Mouse (Mus musculus) erythroblast, adult 5-6 weeks (primary cell): ENCODE results near the gene Epb41l4b. TPM values are rescaled to one million over a fixed set of nuclear protein-coding genes. Genes with fewer than 3 reads are reported as not detected.

Experiments used
- ATAC-seq: replicated peaks from 2 replicates; pipeline ENCODE4 v1.8.0; 2016; ENCODE audit warnings: moderate number of reproducible peaks, mild to moderate bottlenecking, moderate TSS enrichment, inconsistent platforms; ENCODE audit not compliant: poor library complexity, low FRiP score, severe bottlenecking
- total RNA-seq, 2 experiments: library from RNA; stranded (forward) in 1 of 2; stranded (reverse) in 1 of 2; fragments of 150-400 nt in 1 of 2; fragments of 200-764, 138-1000 nt in 1 of 2; gene quantifications; 2 replicates each; pipeline versions ENCODE4 v1.2.3 to v1.2.4; 2015 to 2017; ENCODE audit warnings: low replicate concordance in 2 of 2

The Epb41l4b gene
- total RNA-seq, 2 experiments from 2014 or later, result 3.9 TPM; not detected in 1

DNA sequence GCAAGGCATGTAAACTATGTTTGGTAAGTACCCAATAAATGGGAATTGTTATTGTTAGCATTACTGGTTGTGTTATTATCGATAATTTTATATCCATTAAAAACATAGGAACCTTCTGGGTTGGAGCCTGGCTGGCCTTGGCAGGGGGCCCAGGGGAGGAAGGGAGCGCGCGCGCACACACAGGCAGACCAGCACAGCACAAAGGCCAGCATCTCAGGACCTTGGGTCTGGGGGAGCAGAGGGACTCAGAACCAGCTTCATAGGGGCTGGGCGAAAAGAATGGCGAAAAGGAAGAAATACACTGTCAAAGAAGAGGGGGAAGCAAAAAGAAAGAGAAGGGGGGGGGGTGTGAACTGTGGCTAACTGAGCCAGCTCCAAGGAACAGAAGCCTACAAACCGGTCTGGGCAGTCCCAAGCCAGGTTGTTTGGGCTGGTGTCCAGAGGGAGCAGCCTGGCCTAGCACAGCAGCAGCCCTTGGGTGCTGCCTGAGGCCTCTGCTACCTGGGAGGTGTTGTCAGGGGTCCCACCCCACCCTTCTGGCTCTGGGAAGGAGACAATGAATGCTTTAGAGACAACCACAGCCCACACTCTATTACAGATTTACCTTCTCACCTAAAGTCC is 13.4 kb upstream of the Epb41l4b start:
- no peak for ATAC-seq

DNA sequence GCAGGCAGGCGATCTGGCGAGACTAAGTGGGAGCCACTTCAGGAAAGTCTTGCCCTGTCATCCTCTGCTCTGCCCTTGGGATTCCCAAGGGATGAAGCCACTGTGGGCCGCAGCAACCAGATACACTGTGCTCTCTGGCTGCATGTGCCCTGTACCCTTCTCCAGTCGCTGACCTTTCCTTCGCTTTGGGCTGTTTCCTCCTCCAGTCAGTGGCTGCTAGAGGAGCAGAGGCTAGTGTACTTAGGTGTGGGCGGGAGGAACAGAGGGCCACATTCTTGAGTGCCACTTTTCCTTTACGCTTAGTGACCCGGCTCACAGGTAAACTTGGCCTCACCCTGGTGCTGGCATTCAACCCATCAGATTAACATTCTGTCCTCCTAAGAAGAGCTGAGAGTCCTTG is 10.6 kb upstream of the Epb41l4b start:
- no peak for ATAC-seq

DNA sequence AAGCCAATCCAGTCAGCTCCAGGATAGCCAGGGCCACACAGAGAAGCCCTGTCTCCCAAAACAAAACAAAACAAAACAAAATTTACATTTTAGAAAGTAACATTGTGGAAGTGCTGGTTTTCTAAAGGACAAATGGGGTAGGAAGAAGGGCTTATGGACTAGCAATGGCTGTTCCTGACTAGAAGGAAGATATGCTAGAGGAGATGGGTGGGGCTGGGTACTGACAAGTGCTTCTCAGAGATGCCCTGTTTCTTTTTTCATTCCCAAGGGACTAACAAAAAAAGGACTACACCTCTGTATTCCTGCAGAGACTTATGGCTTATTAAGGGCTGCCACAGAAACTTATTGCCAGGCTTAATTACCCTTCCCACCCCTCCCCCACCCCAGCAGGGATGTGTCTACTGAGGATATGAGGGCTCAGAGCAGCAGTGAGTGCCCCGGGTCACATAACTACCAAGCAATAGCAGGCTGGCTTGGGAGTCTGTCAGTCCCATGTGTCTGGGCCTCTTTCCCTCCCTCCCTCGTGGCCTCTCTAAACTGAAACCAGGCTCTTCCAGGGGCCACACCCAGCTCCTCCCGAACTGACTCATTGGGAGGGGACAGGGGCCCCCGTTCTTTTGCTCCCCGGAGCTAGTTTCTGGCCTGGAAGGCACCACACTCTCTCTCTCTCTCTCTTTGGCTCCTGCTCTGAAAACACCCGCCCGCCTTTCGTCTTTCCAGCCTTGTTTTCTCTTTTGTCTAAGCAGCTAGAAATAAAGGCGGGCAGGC is 10.0 kb upstream of the Epb41l4b start:
- no peak for ATAC-seq

DNA sequence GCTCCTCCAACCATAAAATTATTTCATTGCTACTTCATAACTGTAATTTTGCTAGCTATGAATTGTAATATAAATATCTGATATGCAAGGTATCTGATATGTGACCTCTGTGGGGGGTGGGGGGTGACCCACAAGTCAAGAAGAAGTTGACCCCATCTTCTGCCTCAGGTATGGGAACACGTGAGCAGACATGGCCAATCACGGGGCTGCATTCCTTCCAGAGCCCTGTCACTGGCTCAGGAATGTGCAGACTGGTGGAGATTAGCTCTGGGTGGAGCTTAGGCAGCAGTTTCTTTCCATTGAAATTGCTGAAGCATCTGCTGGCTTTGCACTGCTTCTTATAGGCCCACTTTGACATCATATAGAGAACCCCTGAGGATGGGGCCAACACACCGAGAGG is 4.9 kb upstream of the Epb41l4b start:
- ATAC-seq, result no peak

DNA sequence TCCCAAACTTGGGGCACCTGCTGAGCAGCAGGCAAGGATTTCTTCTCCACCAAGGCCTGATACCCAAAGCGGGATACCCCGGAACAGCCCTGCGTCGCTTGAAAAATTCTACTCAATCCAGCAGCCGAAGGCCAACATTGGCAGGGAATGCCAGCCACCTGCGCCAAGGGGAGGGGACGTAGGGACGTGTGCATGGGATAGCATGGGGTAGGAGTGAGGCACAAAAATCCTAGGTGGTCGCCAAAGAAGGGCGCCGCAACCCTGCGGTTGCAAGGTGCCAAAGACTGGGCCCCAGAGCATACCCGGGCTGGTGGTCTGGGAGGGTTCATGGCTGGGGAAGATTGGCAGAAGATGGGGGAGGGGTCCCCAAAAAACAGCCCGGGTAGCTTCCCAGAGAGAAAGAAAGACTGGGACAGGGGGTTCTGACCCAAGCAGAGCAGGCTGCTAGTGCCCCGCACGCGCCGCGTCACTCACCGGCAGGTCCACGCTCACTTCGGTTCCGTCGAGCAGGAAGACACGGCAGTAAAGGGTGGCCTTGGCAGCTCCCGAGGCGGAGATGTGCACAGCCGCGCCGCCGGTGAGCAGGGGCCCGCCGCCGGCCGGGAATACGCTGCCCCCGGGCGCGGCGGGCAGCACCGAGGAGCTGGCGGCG is 737 bp downstream of the Epb41l4b start:
- no peak for ATAC-seq

DNA sequence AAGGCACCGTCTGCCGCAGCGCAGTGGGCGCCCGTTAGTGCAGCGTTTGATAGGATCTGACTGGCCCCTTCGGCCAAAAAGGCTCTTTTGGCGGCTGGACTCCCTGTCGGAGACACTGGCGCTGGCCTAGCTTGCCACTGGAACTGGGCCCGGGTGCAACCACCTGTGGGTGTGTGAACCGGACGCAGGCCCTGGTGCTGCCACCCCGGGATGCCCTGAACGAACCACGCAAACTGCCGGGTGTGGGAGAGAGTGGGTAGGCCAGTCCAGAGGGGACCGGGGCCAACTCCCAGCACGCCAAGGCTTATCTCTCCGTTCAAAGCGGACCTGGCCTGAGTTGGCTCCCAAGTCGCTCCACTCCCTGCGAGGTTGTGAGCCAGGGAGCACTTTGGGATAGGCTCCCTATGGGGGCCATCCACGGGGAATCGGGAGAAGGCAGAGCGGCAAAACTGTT is 1.3 kb downstream of the Epb41l4b start:
- ATAC-seq, result no peak

DNA sequence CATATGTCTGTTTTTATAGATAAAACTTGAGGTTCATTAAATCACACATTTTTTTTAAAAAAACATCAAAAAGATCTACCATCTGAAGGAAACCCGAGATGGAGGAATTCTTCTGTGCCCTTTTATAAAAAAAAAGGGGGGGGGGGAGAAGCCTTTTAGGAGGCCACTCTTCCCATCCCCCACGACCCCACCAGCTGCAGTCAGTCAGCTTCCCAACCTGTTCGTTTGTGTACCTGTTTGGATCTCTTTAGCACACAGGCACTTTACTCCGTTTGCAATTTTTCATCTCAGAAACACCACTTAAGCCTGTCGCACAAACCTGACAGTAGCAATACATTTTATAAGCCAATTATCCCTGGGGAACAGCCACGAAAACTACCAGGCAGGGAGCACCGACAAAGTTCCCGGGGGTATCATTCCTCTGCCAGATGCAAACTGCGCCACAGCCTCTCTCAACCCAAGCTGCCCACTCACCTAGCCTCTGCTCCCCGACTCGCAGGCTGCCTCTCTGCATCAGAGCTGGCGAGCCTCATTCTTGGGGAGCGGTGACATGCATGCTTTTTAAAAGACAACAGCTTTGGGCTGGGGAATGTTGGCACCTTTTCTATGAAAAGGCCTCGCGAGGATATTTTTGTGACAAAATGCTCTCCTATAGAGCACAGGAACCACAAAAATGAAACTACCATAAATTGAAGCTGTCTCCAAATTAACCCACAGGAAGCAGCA is 2.1 kb downstream of the Epb41l4b start:
- ATAC-seq, result no peak

DNA sequence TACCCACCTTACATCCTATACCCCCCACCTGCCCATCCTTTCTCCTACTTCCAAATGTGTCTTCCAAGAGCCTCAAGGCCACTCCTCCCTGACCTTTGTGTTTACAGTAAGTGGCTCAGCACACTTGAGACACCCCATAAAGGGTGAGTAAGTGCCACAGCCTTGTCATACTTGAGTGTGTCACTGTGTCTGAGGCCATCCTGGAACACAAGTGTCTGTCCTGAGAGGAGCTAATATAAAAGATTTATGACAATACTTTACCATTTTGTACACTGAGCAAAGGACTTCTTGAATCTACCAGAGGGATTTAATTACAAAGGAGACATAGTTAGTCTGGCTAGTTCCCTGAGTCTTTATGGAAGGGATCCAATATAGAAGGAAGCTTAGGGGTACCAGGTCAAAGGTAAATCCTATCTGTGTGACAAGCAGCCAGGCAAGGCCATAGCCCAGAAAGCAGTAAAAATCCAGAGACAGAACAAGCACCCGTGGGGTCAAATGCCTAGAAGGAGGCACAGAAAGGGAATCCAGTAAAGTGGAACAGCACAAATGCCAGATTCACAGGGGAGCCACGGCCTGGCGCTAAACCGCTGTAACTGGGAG is 2.9 kb downstream of the Epb41l4b start:
- ATAC-seq, result no peak

DNA sequence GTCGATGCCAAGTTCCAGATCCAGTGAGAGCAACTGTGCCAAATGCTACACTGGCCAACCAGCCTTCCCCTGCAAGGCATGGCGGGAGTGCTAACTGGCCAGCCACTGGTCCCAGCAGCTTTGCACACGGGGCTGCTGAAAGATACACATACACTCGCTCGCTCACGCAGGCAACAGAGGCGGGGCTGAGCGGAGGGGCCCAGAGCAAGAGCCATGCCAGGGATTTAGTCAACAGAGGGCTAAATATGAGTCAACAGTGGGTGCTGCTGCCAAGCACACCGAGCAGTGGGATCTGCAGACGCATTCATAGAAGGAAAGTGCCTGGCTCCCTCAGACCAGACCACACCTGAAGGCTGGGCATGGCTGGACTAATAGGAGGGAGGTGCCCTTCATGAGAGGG is 3.8 kb downstream of the Epb41l4b start:
- ATAC-seq, result no peak

DNA sequence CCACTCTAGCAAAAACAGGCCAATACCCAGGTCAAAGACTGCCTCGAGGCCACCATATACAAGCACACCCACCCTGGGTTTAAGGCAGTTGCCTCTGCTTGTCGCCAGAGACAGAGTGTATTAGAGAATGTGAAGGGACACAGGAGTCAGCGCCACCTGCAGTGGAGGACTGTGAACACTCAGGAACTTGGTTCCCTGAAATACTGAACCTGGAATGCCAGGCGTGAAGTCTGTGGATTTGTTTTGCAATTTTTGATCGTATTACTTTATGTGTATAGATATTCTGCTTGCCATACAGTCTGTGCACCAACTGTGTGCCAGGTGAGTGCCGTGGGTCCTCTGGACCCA is 5.2 kb downstream of the Epb41l4b start:
- no peak for ATAC-seq

DNA sequence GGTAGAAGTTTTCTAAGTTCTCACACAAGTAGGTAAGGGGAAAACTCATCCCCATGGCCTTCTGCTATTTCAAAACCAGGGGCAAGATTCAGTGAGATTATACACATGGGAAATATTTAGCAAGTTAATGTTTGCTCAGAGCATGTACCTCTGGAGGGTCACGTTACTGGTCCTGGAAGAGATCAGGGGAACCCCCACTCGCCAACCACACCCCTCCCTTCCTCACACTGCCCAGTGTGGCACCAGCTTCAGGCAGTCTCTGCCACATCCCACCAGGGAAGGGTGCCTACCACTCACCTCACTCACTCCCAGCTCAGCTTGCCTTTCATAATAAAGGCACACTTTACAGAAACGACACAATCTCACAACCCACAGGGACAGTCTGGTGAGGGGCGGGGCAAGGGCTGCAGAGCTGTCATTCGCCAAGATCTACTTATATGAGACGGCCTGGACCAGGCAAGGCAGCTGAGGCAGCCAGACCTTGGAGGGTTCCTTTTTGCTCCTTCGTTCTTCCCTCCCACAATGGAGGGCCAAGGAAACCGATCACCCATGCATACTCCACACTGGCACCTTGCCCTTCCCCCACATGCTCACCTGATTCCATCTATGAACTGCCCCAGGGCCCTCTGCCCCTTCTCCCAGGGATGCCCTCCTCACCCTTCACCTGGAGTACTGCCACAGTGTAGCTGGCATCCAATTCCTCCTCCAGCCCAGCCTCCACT is 5.7 kb downstream of the Epb41l4b start:
- no peak for ATAC-seq

DNA sequence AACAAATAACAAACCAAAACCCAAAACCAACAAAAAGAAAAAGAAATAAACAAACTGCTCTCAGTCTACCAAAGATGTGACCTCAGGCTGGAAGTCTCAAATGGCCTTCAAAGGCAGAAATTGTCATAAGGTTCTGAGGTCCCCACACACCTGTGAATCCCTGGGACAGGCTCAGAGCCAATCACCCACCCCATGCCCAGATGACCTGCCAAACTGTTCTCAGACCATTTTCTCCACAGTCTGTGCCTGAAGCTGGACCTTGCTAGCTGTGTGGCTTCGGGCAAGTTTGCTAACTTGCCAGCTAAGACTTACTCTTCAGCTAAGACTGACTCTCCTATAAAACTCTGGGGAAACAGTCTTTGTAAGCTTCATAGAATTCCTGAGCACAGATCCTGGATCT is 7.8 kb downstream of the Epb41l4b start:
- ATAC-seq, result no peak

DNA sequence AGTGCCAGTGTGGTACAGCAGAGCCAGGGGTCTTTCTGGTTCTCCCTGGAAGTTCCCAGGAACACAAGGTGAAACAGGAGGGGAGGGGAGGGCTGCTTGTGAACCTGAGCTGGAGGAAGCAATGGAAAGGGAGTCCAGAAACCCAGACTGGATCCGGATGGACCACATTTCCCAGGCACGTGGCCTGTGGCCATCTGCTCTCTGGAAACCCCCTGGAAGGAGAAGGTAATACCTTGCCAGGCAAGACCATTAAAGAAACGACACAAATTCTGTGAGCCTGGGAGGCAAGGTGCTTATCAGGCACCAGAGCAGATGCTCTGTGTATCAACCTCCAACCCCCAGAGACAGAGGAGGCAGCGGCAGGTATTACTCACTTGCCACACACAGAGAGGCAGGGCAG is 8.7 kb downstream of the Epb41l4b start:
- ATAC-seq, result no peak

DNA sequence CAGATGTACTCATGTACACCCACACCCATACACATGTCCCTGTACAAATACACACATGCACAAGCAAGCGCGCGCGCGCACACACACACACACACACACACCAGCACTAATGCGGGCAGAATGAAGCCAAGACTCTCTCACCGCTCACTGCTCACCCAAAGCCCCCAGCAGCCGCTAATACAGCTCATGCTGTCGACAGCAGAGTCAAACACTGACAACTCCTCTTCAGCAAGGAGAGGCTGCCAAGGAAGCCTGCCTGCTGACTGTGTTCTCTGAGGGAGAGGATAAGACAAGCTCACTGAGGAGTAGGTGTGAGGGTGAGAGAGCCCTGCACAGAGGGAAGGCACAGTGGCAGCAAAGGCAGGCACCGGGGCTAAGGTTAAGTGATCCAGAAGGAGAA is 11.4 kb downstream of the Epb41l4b start:
- no peak for ATAC-seq

DNA sequence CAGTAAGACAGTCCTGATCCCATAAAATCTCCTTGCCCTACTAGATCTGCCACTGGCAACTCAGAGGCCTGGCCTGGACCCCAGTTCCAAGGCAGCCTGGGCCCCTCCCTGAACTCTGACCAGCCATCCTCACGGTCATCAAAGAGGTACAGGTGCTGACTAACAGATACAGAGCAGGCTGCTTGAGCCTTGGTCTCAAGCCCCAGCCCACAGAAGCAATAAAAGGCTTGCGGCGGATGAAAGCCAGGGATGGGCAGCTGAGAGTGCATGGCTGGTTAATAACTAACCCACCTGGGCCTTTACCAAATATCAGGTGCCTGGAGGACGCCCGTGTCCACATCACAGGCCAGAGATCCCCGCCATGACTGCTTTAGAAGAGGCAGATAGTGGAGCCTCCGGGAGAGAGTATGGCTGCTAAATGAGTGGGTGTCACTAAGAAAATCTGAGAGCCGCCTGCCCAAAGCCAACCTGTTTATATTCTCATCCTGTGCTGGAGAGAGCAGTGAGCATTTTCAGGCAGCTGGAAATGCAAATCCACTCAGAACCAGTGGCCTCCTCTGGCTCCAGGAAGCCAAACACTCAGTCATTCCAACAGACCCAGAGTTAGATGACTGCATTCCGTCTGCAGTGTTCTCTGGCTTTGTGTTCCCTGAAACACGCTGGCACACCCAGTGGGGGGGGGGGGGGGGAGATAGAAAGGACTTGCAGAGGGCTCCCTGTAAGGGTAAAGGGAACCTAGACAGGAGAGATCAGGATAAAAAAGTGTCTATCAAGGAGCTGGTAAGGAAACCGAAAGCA is 13.3 kb downstream of the Epb41l4b start:
- ATAC-seq, result no peak

DNA sequence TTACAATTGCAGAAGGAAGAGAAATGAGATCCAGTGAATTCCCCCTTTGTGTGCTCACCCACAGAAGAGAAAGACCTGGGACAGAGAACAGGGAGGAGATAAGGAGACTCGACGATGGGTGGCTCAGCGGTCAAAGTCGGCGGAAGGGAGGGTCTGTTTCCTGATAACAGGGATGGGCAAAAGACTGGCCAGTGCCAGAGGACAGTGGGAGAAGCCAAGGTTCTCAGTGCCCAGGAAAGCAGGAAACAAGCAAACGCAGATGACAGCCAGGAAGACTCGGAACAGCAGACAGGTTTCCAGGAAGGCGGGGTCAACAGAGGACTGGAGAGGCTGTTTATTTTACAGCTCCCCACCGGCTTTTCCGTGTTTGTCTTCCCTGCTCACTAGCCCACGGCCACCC is 20.2 kb downstream of the Epb41l4b start:
- ATAC-seq, result no peak

DNA sequence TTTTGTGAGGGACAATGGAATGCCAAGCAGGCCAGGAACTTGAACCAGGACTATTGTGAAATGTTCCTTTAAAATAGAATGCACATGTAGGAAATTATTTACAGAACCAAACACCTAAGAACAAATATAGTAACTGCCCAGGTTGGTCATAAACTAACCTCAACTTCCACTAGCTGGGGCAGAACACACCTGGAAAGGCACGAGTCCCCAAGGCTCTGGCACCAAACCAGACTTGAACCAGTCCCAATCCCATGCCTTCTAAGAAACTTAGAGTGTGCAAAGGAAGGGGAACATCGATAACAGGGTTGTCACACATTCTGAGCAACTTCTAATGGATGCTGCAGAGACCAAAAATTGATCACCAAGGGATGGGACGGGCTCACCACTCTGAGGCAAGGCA is 21.1 kb downstream of the Epb41l4b start:
- ATAC-seq, result no peak

DNA sequence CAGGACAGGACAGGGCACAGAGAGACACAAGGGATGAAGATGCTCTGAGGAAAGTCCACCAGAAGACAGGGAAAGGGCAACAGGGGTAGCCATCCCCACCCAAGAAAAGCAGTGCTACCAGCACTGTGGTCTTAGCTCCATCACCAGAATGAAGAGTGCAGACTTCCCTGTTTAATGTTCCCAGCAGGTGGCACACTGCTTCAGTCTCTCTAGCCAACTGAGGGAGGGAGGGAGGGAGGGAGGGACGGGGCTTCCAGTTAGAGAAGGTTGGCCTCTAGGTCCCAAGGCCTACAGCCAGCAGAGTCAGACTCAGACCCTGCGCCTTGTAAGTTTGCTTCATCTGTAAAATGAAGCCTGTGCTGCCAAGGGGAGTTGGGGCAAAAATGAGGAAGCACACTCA is 22.7 kb downstream of the Epb41l4b start:
- ATAC-seq, result no peak

DNA sequence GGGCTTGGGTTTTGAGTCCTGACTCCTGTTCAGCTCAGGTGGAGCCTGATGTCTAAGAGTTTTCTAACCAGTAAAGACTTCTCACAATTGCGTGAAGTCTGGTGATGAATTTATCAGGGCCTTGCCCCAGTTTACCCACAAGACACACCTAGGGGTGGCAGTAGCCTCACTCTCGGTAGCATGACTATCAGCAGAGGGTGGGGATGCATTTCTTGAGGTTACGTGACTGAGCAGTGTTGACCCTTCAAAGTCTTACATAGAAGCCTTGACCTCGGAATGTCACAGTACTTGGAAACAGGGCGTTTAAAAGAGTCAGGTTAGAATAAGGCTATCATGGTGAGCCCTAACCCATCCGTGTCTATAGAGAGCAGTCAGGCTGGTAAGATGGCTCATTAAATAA is 23.3 kb downstream of the Epb41l4b start:
- no peak for ATAC-seq
